Mouse (Mus musculus): ENCODE measurements around the gene S100a6.

- TF ChIP-seq GATA1 (IDR thresholded peaks at IDR 0.05; ENCODE audit: low read length) (no peak), TAL1 (IDR thresholded peaks at IDR 0.05; ENCODE audit: low read length) (no peak)
Measured at GRCm38 (mm10) chr3:90589390-90589789, 23.3 kb upstream of the S100a6 start.

Data from erythroblast, embryonic 14.5 days (primary cell).